Mouse (Mus musculus): ENCODE results near the gene Rhobtb3.
A peak's percentile ranks its signal among the peaks of the same experiment; 100 is the strongest.

The Rhobtb3 gene

GRCm38 (mm10) chr13:75943189-75944043 is at the start of gene Rhobtb3:
Gene Rhobtb3, minus strand, starts transcription at chr13:75943925.
- DNase-seq (ENCODE audit: low spot score in 2 of 2), result peak; percentile 60 to 71

- DNase-seq (ENCODE audit: low spot score in 2 of 2), result no peak
Measured at GRCm38 (mm10) chr13:75992169-75993028, 48.7 kb upstream of the Rhobtb3 start.

- peak; percentile 6 to 11 for DNase-seq (ENCODE audit: low spot score in 2 of 2)
Measured at GRCm38 (mm10) chr13:75988096-75988495, 44.4 kb upstream of the Rhobtb3 start.

- DNase-seq (ENCODE audit: low spot score in 2 of 2), result no peak
Measured at GRCm38 (mm10) chr13:75981901-75982300, 38.2 kb upstream of the Rhobtb3 start.

- no peak for DNase-seq (ENCODE audit: low spot score in 2 of 2)
Measured at GRCm38 (mm10) chr13:75976649-75977048, 32.9 kb upstream of the Rhobtb3 start.

- no peak for DNase-seq (ENCODE audit: low spot score in 2 of 2)
Measured at GRCm38 (mm10) chr13:75976218-75976617, 32.5 kb upstream of the Rhobtb3 start.

- DNase-seq (ENCODE audit: low spot score in 2 of 2), result no peak
Measured at GRCm38 (mm10) chr13:75975629-75976028, 31.9 kb upstream of the Rhobtb3 start.

GRCm38 (mm10) chr13:75974481-75974880 is 30.8 kb upstream of the Rhobtb3 start:
- DNase-seq (ENCODE audit: low spot score in 2 of 2), result no peak

GRCm38 (mm10) chr13:75966850-75967249 is 23.1 kb upstream of the Rhobtb3 start, which contains the start of gene Spata9:
Gene Spata9, plus strand, starts transcription at chr13:75967150.
- no peak for DNase-seq (ENCODE audit: low spot score in 2 of 2)

- DNase-seq (ENCODE audit: low spot score in 2 of 2), result no peak
Measured at GRCm38 (mm10) chr13:75955357-75955992, 11.8 kb upstream of the Rhobtb3 start.

- no peak for DNase-seq (ENCODE audit: low spot score in 2 of 2)
Measured at GRCm38 (mm10) chr13:75950295-75950694, 6.6 kb upstream of the Rhobtb3 start.

GRCm38 (mm10) chr13:75944044-75944820 is 507 bp upstream of the Rhobtb3 start:
- no peak for DNase-seq (ENCODE audit: low spot score in 2 of 2)

- DNase-seq (ENCODE audit: low spot score in 2 of 2), result no peak
Measured at GRCm38 (mm10) chr13:75942731-75943130, 994 bp downstream of the Rhobtb3 start.

- no peak for DNase-seq (ENCODE audit: low spot score in 2 of 2)
Measured at GRCm38 (mm10) chr13:75941518-75942295, 2.0 kb downstream of the Rhobtb3 start.

- DNase-seq (ENCODE audit: low spot score in 2 of 2), result no peak
Measured at GRCm38 (mm10) chr13:75940791-75941517, 2.8 kb downstream of the Rhobtb3 start.

GRCm38 (mm10) chr13:75938866-75939265 is 4.9 kb downstream of the Rhobtb3 start:
- no peak for DNase-seq (ENCODE audit: low spot score in 2 of 2)

GRCm38 (mm10) chr13:75933287-75933686 is 10.4 kb downstream of the Rhobtb3 start:
- no peak for DNase-seq (ENCODE audit: low spot score in 2 of 2)

GRCm38 (mm10) chr13:75931073-75931472 is 12.7 kb downstream of the Rhobtb3 start:
- DNase-seq (ENCODE audit: low spot score in 2 of 2), result peak; percentile 27 to 48

- no peak for DNase-seq (ENCODE audit: low spot score in 2 of 2)
Measured at GRCm38 (mm10) chr13:75930660-75931059, 13.1 kb downstream of the Rhobtb3 start.

- no peak for DNase-seq (ENCODE audit: low spot score in 2 of 2)
Measured at GRCm38 (mm10) chr13:75930023-75930422, 13.7 kb downstream of the Rhobtb3 start.

Measured in frontal cortex, postnatal 36 days (tissue).